In the genomic region with DNA sequence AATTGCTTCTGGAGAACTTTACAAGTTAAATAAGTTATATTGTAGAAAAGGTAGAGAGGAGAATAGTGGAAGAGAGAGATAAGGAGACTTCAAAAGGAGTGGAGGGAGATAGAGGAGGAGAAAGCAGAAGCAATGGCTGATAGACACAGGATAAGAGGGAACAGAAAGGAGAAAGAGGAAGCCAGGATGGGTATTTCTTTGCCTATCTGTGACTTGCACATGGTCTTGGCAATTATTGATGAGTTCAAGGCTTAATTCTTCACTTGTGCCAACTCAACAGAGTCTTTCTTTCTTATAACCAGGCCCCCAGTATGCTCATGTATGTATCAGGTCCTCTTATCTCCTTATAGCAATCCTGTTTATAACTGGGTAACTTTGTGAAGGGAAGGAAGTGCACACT, we compare ENCODE assay signal across 23 mouse cellular contexts.
DNase-seq lines count a peak whose midpoint lies in the region; ATAC-seq and TF ChIP-seq lines count a peak whose summit lies in the region.
"Had no signal": no experiment of that assay in that cellular context is flagged by ENCODE, and none has a peak within 500 bp of the region (broad histone marks: within the 10 kb centered on the region; RNA-seq: fewer than 3 reads in every experiment).

No protein-coding gene starts in this region.

- H3K4me2 ChIP-seq in stomach, embryonic 15.5 days = no peak overlapping the region
- no peak overlapping the region for H3K4me2 ChIP-seq in stomach, postnatal 0 days (replicated peaks; ENCODE audit: low read depth)
- peak overlapping the region; percentile 42 for H3K4me2 ChIP-seq in liver, embryonic 15.5 days
- H3K4me2 ChIP-seq in forebrain, embryonic 13.5 days = no peak overlapping the region
- H3K4me2 ChIP-seq in hindbrain, embryonic 16.5 days (ENCODE audit: low read length) = no peak overlapping the region
- H3K4me2 ChIP-seq: hindbrain, embryonic 12.5 days had no signal

- H3K36me3 ChIP-seq in stomach, embryonic 15.5 days = no peaks in the 10 kb centered on the region
- no peaks in the 10 kb centered on the region for H3K36me3 ChIP-seq in stomach, postnatal 0 days (ENCODE audit: control insufficient read depth, insufficient read depth, low read length)
- H3K36me3 ChIP-seq in liver, embryonic 15.5 days (replicated peaks) = no peaks in the 10 kb centered on the region
- no peaks in the 10 kb centered on the region for H3K36me3 ChIP-seq in forebrain, embryonic 13.5 days (ENCODE audit: poor library complexity, severe bottlenecking)
- no peaks in the 10 kb centered on the region for H3K36me3 ChIP-seq in hindbrain, embryonic 16.5 days (ENCODE audit: control insufficient read depth, insufficient read depth, low read length)
- H3K36me3 ChIP-seq: embryonic facial prominence, embryonic 10.5 days; hindbrain, embryonic 12.5 days; limb, embryonic 10.5 days had no signal

- no peaks in the 10 kb centered on the region for H3K27me3 ChIP-seq in stomach, embryonic 15.5 days (replicated peaks)
- H3K27me3 ChIP-seq in stomach, postnatal 0 days (ENCODE audit: control insufficient read depth, insufficient read depth, low read length) = no peaks in the 10 kb centered on the region
- no peaks in the 10 kb centered on the region for H3K27me3 ChIP-seq in liver, embryonic 15.5 days
- no peaks in the 10 kb centered on the region for H3K27me3 ChIP-seq in forebrain, embryonic 13.5 days
- H3K27me3 ChIP-seq in hindbrain, embryonic 16.5 days (replicated peaks; ENCODE audit: control insufficient read depth, insufficient read depth, low read length) = no peaks in the 10 kb centered on the region
- H3K27me3 ChIP-seq: hindbrain, embryonic 12.5 days had no signal

- intact Hi-C loops in left cerebral cortex, postnatal 36 days (cut with DNase I) = no loop called here

- no peak overlapping the region for H3K4me3 ChIP-seq in stomach, embryonic 15.5 days (replicated peaks)
- no peak overlapping the region for H3K4me3 ChIP-seq in stomach, postnatal 0 days (ENCODE audit: low read depth, low read length)
- no peak overlapping the region for H3K4me3 ChIP-seq in liver, embryonic 15.5 days (replicated peaks)
- H3K4me3 ChIP-seq in forebrain, embryonic 13.5 days = no peak overlapping the region
- H3K4me3 ChIP-seq in hindbrain, embryonic 16.5 days (ENCODE audit: low read length) = no peak overlapping the region
- H3K4me3 ChIP-seq: embryonic facial prominence, embryonic 10.5 days; hindbrain, embryonic 12.5 days; layer of hippocampus, adult 2 months; limb, embryonic 10.5 days had no signal

- no peak for TF ChIP-seq EP300 in stomach, postnatal 0 days (optimal IDR thresholded peaks at IDR 0.05)

- no peak for TF ChIP-seq CTCF in stomach, postnatal 0 days (IDR thresholded peaks at IDR 0.05; ENCODE audit: low read depth)

- no peak for DNase-seq in stomach, postnatal 0 days (ENCODE audit: low spot score)
- no peak for DNase-seq in left cerebral cortex, postnatal 36 days (ENCODE audit: low spot score in 2 of 2)
- DNase-seq in B cell, adult 2 months = no peak
- DNase-seq: adrenal gland, postnatal 14 days; cerebellum, adult 18-20 months; cerebellum, postnatal 25 days; gastrocnemius, postnatal 14 days; kidney, adult 2 months; kidney, postnatal 14 days; lung, adult 18-20 months; lung, postnatal 14 days; thymus, adult 18-20 months had no signal

- no peak overlapping the region for H3K27ac ChIP-seq in stomach, embryonic 15.5 days
- H3K27ac ChIP-seq in stomach, postnatal 0 days (replicated peaks) = no peak overlapping the region
- peak overlapping the region; percentile 81 for H3K27ac ChIP-seq in liver, embryonic 15.5 days (replicated peaks)
- no peak overlapping the region for H3K27ac ChIP-seq in forebrain, embryonic 13.5 days
- no peak overlapping the region for H3K27ac ChIP-seq in hindbrain, embryonic 16.5 days (ENCODE audit: low read depth, low read length)
- H3K27ac ChIP-seq: embryonic facial prominence, embryonic 10.5 days; hindbrain, embryonic 12.5 days; layer of hippocampus, adult 2 months; limb, embryonic 10.5 days had no signal

- ATAC-seq in stomach, embryonic 15.5 days (ENCODE audit: insufficient read depth, low FRiP score, low read depth) = peak; percentile 86; the same call in 1 of the 2 replicates
- ATAC-seq in stomach, postnatal 0 days (ENCODE audit: low FRiP score, low TSS enrichment) = no peak
- peak; percentile 49 for ATAC-seq in erythroblast, adult 5-6 weeks (replicated peaks; ENCODE audit: low FRiP score, poor library complexity, severe bottlenecking)
- peak; percentile 81 for ATAC-seq in liver, embryonic 15.5 days (ENCODE audit: insufficient read depth)
- ATAC-seq in forebrain, embryonic 13.5 days = no peak
- no peak for ATAC-seq in hindbrain, embryonic 16.5 days
- ATAC-seq: forebrain, embryonic 14.5 days; inflammation-experienced regulatory T-cells, adult 6 months had no signal

- no peak overlapping the region for H3K9ac ChIP-seq in stomach, embryonic 15.5 days
- H3K9ac ChIP-seq in stomach, postnatal 0 days (ENCODE audit: low read length) = no peak overlapping the region
- H3K9ac ChIP-seq in liver, embryonic 15.5 days = no peak overlapping the region
- no peak overlapping the region for H3K9ac ChIP-seq in forebrain, embryonic 13.5 days
- H3K9ac ChIP-seq in hindbrain, embryonic 16.5 days (ENCODE audit: low read depth, low read length) = no peak overlapping the region
- H3K9ac ChIP-seq: hindbrain, embryonic 12.5 days had no signal

- no peaks in the 10 kb centered on the region for H3K4me1 ChIP-seq in stomach, embryonic 15.5 days
- no peaks in the 10 kb centered on the region for H3K4me1 ChIP-seq in stomach, postnatal 0 days (replicated peaks; ENCODE audit: control insufficient read depth, insufficient read depth)
- H3K4me1 ChIP-seq in liver, embryonic 15.5 days (replicated peaks) = peaks cover 64% of the 10 kb centered on the region
- H3K4me1 ChIP-seq in forebrain, embryonic 13.5 days = no peaks in the 10 kb centered on the region
- no peaks in the 10 kb centered on the region for H3K4me1 ChIP-seq in hindbrain, embryonic 16.5 days (ENCODE audit: control insufficient read depth, insufficient read depth, low read depth, low read length)
- H3K4me1 ChIP-seq: embryonic facial prominence, embryonic 10.5 days; hindbrain, embryonic 12.5 days; limb, embryonic 10.5 days had no signal

- no peaks in the 10 kb centered on the region for H3K9me3 ChIP-seq in stomach, embryonic 15.5 days
- no peaks in the 10 kb centered on the region for H3K9me3 ChIP-seq in stomach, postnatal 0 days (ENCODE audit: control insufficient read depth, low read length)
- no peaks in the 10 kb centered on the region for H3K9me3 ChIP-seq in liver, embryonic 15.5 days (replicated peaks)
- no peaks in the 10 kb centered on the region for H3K9me3 ChIP-seq in forebrain, embryonic 13.5 days (replicated peaks)
- H3K9me3 ChIP-seq in hindbrain, embryonic 16.5 days (ENCODE audit: control insufficient read depth, low read length) = no peaks in the 10 kb centered on the region
- H3K9me3 ChIP-seq: embryonic facial prominence, embryonic 10.5 days; hindbrain, embryonic 12.5 days; limb, embryonic 10.5 days had no signal

Comparison
In these comparisons a context has a peak if more than half of its experiments do, and no peak if none do; other contexts are left out.
1. ATAC-seq: peak in stomach, embryonic 15.5 days (single experiment), erythroblast, adult 5-6 weeks (single experiment) and liver, embryonic 15.5 days (single experiment); none in stomach, postnatal 0 days (single experiment), forebrain, embryonic 13.5 days (single experiment) and hindbrain, embryonic 16.5 days (single experiment).